Comparison of ENCODE assay signal across 8 mouse cellular contexts in genomic region chr10:43331931-43332701, GRCm38 (mm10).
DNase-seq lines count a peak whose midpoint lies in the region; ATAC-seq and TF ChIP-seq lines count a peak whose summit lies in the region.
"Had no signal": no experiment of that assay in that cellular context is flagged by ENCODE, and none has a peak within 500 bp of the region (broad histone marks: within the 10 kb centered on the region; RNA-seq: fewer than 3 reads in every experiment).

No protein-coding gene starts in this region.

- H3K36me3 ChIP-seq in liver, embryonic 12.5 days, result no peaks in the 10 kb centered on the region
- no peaks in the 10 kb centered on the region for H3K36me3 ChIP-seq in embryonic facial prominence, embryonic 15.5 days
- H3K36me3 ChIP-seq in hindbrain, postnatal 0 days (ENCODE audit: insufficient read depth, low read length), result no peaks in the 10 kb centered on the region

- no peak for TF ChIP-seq CTCF in hindbrain, postnatal 0 days (IDR thresholded peaks at IDR 0.05; ENCODE audit: low read depth)

- no peaks in the 10 kb centered on the region for H3K27me3 ChIP-seq in liver, embryonic 12.5 days (replicated peaks)
- no peaks in the 10 kb centered on the region for H3K27me3 ChIP-seq in embryonic facial prominence, embryonic 15.5 days
- H3K27me3 ChIP-seq in hindbrain, postnatal 0 days (ENCODE audit: insufficient read depth, low read length), result no peaks in the 10 kb centered on the region

- peaks cover 32% of the 10 kb centered on the region for H3K4me1 ChIP-seq in liver, embryonic 12.5 days
- peaks cover 19% of the 10 kb centered on the region for H3K4me1 ChIP-seq in embryonic facial prominence, embryonic 15.5 days
- H3K4me1 ChIP-seq in hindbrain, postnatal 0 days (ENCODE audit: insufficient read depth, low read length), result peaks cover 16% of the 10 kb centered on the region

- no peak overlapping the region for H3K9ac ChIP-seq in liver, embryonic 12.5 days
- H3K9ac ChIP-seq in embryonic facial prominence, embryonic 15.5 days, result no peak overlapping the region
- 0 out of 2 replicates have a peak overlapping the region, but pooled peaks have one; percentile 21 for H3K9ac ChIP-seq in hindbrain, postnatal 0 days (replicated peaks; ENCODE audit: low read length)

- 53% methylated on average over 15 of the region's 15 CpGs for whole genome bisulfite sequencing in liver, embryonic 12.5 days (ENCODE audit: insufficient replicate concordance)
- WGBS in embryonic facial prominence, embryonic 15.5 days, result 22% methylated on average over 15 of the region's 15 CpGs
- WGBS in hindbrain, postnatal 0 days, result 16% methylated on average over 15 of the region's 15 CpGs

- H3K4me2 ChIP-seq in liver, embryonic 12.5 days, result no peak overlapping the region
- 0 out of 2 replicates have a peak overlapping the region, but pooled peaks have one; percentile 10 for H3K4me2 ChIP-seq in embryonic facial prominence, embryonic 15.5 days (replicated peaks)
- peak overlapping the region; percentile 34 for H3K4me2 ChIP-seq in hindbrain, postnatal 0 days (ENCODE audit: low read depth, low read length)

- H3K4me3 ChIP-seq in liver, embryonic 12.5 days, result no peak overlapping the region
- no peak overlapping the region for H3K4me3 ChIP-seq in embryonic facial prominence, embryonic 15.5 days (replicated peaks)
- no peak overlapping the region for H3K4me3 ChIP-seq in hindbrain, postnatal 0 days (ENCODE audit: low read length)

- no peak for ATAC-seq in liver, embryonic 12.5 days
- no peak; the same call in 1 of the 2 replicates for ATAC-seq in embryonic facial prominence, embryonic 15.5 days (ENCODE audit: insufficient number of reproducible peaks, low FRiP score, low TSS enrichment, low read depth)
- ATAC-seq in hindbrain, postnatal 0 days, result peak; percentile 85

- H3K9me3 ChIP-seq in liver, embryonic 12.5 days (replicated peaks), result no peaks in the 10 kb centered on the region
- no peaks in the 10 kb centered on the region for H3K9me3 ChIP-seq in embryonic facial prominence, embryonic 15.5 days (replicated peaks)
- H3K9me3 ChIP-seq in hindbrain, postnatal 0 days (ENCODE audit: low read length), result no peaks in the 10 kb centered on the region

- peak; percentile 11 for DNase-seq in liver
- peak; percentile 64 for DNase-seq in hindbrain, postnatal 0 days (ENCODE audit: low spot score)
- peak; percentile 43 for DNase-seq in retina, postnatal 1 day
- no peak for DNase-seq in gastrocnemius, adult 18-20 months (ENCODE audit: low spot score)
- DNase-seq in frontal cortex, postnatal 36 days (ENCODE audit: low spot score in 2 of 2), result no peak
- DNase-seq: adrenal gland, postnatal 25 days had no signal

- no peak overlapping the region for H3K27ac ChIP-seq in liver, embryonic 12.5 days
- H3K27ac ChIP-seq in embryonic facial prominence, embryonic 15.5 days (replicated peaks), result no peak overlapping the region
- H3K27ac ChIP-seq in hindbrain, postnatal 0 days, result peak overlapping the region; percentile 46

Comparison
In these comparisons a context has a peak if more than half of its experiments do, and no peak if none do; other contexts are left out.
1. DNase-seq: peak in liver (single experiment), hindbrain, postnatal 0 days (single experiment) and retina, postnatal 1 day (single experiment); none in gastrocnemius, adult 18-20 months (single experiment) and frontal cortex, postnatal 36 days (0 of 2).